Mouse (Mus musculus) ES-E14 (cell line): ENCODE data around the gene Ppp2r5c.

Source experiments
- HCFC1 ChIP-seq: IDR thresholded peaks from 2 replicates; pipeline ENCODE4 v1.6.1; 2012; ENCODE audit warnings: low read length, inconsistent platforms, borderline replicate concordance; ENCODE audit not compliant: insufficient read depth
- MAFK ChIP-seq: IDR thresholded peaks from 2 replicates; pipeline ENCODE4 v1.6.1; 2014; ENCODE audit warnings: mild to moderate bottlenecking, low read depth, low read length, inconsistent platforms; ENCODE audit not compliant: insufficient read depth
- ZC3H11A ChIP-seq: IDR thresholded peaks from 2 replicates; pipeline ENCODE4 v1.6.1; 2012; ENCODE audit warnings: low read depth, mild to moderate bottlenecking, inconsistent platforms, low read length, borderline replicate concordance

- TF ChIP-seq ZC3H11A: no peak
- TF ChIP-seq HCFC1: no peak
- no peak for TF ChIP-seq MAFK
These were observed 108.8 kb downstream of the Ppp2r5c start for GRCm38 (mm10) chr12:110555536-110556240.
